Comparison of ENCODE assay signal across 11 mouse cellular contexts in the genomic region with DNA sequence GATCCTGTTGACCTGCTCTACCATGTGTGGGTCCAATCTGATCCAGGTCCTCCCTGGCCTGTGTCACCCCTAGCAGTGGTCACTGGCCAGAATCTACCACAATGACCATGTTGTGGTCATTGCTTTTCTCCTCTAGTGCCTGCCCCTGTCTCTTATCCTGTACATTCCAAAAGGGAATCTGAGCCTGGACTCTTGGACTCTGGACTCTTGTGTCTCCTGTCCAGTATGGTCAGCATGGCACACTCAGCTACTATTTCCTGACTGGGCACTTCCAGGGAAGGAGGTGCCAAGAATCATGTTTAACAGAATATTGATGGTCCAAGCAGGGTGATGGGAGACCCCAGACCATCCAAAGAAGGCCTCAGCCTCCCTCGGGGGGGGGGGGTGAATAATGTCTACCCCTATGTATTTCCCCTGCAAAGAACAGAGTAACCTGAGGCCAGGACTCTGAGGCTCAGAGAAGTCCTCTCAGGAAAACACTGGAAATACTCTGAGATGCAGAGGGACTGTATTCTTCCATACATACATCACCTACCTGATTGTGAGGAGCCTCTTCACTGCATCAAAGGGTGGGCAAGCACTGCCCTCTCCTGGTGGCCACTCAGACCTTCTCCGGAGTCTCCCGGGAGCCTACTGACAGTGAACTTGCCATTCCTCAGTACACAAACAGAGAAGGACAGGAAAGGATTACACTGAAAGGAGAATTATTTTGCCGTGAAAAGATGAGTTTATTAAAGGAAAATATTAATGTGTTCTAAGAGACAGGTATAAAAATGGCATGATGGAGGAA. TPM values are rescaled to one million over a fixed set of nuclear protein-coding genes. Genes with fewer than 3 reads are reported as not detected.
DNase-seq lines count a peak whose midpoint lies in the region; ATAC-seq and TF ChIP-seq lines count a peak whose summit lies in the region.
"Had no signal": no experiment of that assay in that cellular context is flagged by ENCODE, and none has a peak within 500 bp of the region (broad histone marks: within the 10 kb centered on the region; RNA-seq: fewer than 3 reads in every experiment).

No protein-coding gene starts in this region.

- no peaks in the 10 kb centered on the region for H3K27me3 ChIP-seq in hindbrain, embryonic 14.5 days (ENCODE audit: control insufficient read depth, insufficient read depth, low read length)
- H3K27me3 ChIP-seq in hindbrain, embryonic 12.5 days, result 0 out of 2 replicates have a peak, but pooled peaks cover 2% of the 10 kb centered on the region
- no peaks in the 10 kb centered on the region for H3K27me3 ChIP-seq in ES-Bruce4 (ENCODE audit: control insufficient read depth, insufficient read depth, low read length, poor library complexity, severe bottlenecking)
- H3K27me3 ChIP-seq in Patski, result peaks cover 15% of the 10 kb centered on the region

- H3K27ac ChIP-seq in hindbrain, embryonic 14.5 days, result no peak overlapping the region
- no peak overlapping the region for H3K27ac ChIP-seq in hindbrain, embryonic 12.5 days
- H3K27ac ChIP-seq in ES-Bruce4 (ENCODE audit: insufficient read depth, low read length), result no peak overlapping the region

- no peaks in the 10 kb centered on the region for H3K36me3 ChIP-seq in hindbrain, embryonic 14.5 days (replicated peaks; ENCODE audit: control insufficient read depth, insufficient read depth)
- no peaks in the 10 kb centered on the region for H3K36me3 ChIP-seq in hindbrain, embryonic 12.5 days
- no peaks in the 10 kb centered on the region for H3K36me3 ChIP-seq in ES-Bruce4 (ENCODE audit: control insufficient read depth, insufficient read depth, low read length, poor library complexity, severe bottlenecking)

- peak; percentile 40 for DNase-seq in hindbrain, embryonic 14.5 days (ENCODE audit: low spot score)
- DNase-seq in Patski (ENCODE audit: low read depth, low spot score), result no peak
- DNase-seq in layer of hippocampus, postnatal 10 days (ENCODE audit: low spot score in 2 of 2), result peak; percentile 8 to 29
- no peak for DNase-seq in frontal cortex, postnatal 25 days (ENCODE audit: low spot score in 2 of 2)
- no peak for DNase-seq in adrenal gland, adult 8-10 months
- DNase-seq: lung, postnatal 10 days had no signal

- no peak for TF ChIP-seq POLR2A in ES-Bruce4 (IDR thresholded peaks at IDR 0.05; ENCODE audit: insufficient read depth, low read length)

- H3K9ac ChIP-seq in hindbrain, embryonic 14.5 days, result no peak overlapping the region
- no peak overlapping the region for H3K9ac ChIP-seq in hindbrain, embryonic 12.5 days
- H3K9ac ChIP-seq in ES-Bruce4 (ENCODE audit: low read depth, poor library complexity, severe bottlenecking), result no peak overlapping the region

- POLR2A ChIA-PET in Patski (lab: Charles Lee), result interaction anchor here (0.7 kb wide), 1 partner anchor 74 kb away, joined by 4 read pairs; no protein-coding TSS in a partner anchor

- H3K4me1 ChIP-seq in hindbrain, embryonic 14.5 days (replicated peaks; ENCODE audit: control insufficient read depth, insufficient read depth, low read length), result no peaks in the 10 kb centered on the region
- no peaks in the 10 kb centered on the region for H3K4me1 ChIP-seq in hindbrain, embryonic 12.5 days
- no peaks in the 10 kb centered on the region for H3K4me1 ChIP-seq in ES-Bruce4 (ENCODE audit: control insufficient read depth, insufficient read depth, low read length)

- in situ Hi-C loops in Patski (cut with MboI; ENCODE audit: low pct_unique_long_range_greater_than_20kb), result no loop called here

- TF ChIP-seq EP300 in ES-Bruce4 (IDR thresholded peaks at IDR 0.05; ENCODE audit: insufficient read depth, low read depth, low read length), result no peak

- no peaks in the 10 kb centered on the region for H3K9me3 ChIP-seq in hindbrain, embryonic 14.5 days (ENCODE audit: control insufficient read depth, low read length)
- H3K9me3 ChIP-seq in hindbrain, embryonic 12.5 days (replicated peaks), result no peaks in the 10 kb centered on the region
- no peaks in the 10 kb centered on the region for H3K9me3 ChIP-seq in ES-Bruce4 (replicated peaks; ENCODE audit: control insufficient read depth, insufficient read depth, low read length, poor library complexity, severe bottlenecking)

- H3K4me2 ChIP-seq in hindbrain, embryonic 14.5 days (replicated peaks), result no peak overlapping the region
- H3K4me2 ChIP-seq in hindbrain, embryonic 12.5 days (replicated peaks), result no peak overlapping the region

- CTCF ChIA-PET in Patski (lab: Charles Lee), result no interaction called here

- no peak overlapping the region for H3K4me3 ChIP-seq in hindbrain, embryonic 14.5 days (replicated peaks; ENCODE audit: low read length)
- no peak overlapping the region for H3K4me3 ChIP-seq in hindbrain, embryonic 12.5 days
- H3K4me3 ChIP-seq in ES-Bruce4 (ENCODE audit: low read depth, low read length), result no peak overlapping the region

- ATAC-seq in hindbrain, embryonic 14.5 days (ENCODE audit: low FRiP score), result no peak
- ATAC-seq in hindbrain, embryonic 12.5 days (ENCODE audit: low FRiP score), result no peak
- ATAC-seq in Patski, result no peak
- ATAC-seq in megakaryocyte, adult 5-6 weeks (ENCODE audit: poor library complexity, severe bottlenecking), result no peak

- WGBS in hindbrain, embryonic 14.5 days, result 59% methylated on average over 4 of the region's 4 CpGs
- 59% methylated on average over 4 of the region's 4 CpGs for WGBS in hindbrain, embryonic 12.5 days

- TF ChIP-seq CTCF in ES-Bruce4 (IDR thresholded peaks at IDR 0.05; ENCODE audit: low read depth, low read length) (peak; percentile 51), Patski (IDR thresholded peaks at IDR 0.05) (peak; percentile 69)

RNA-seq across cellular contexts. Expression of gene Gm39115, which starts 1.4 kb away (rescaled TPM):
- polyA plus RNA-seq in hindbrain, embryonic 14.5 days (2014; fragmentation: Nextera tagmentation; extraction: Ambion mirVana), result not detected in 2 replicates
- polyA plus RNA-seq in hindbrain, embryonic 12.5 days (2016; fragmentation: Nextera tagmentation; extraction: Ambion mirVana), result not detected in 2 replicates
- polyA plus RNA-seq in ES-Bruce4 (2011; ENCODE audit: insufficient read depth, insufficient read length, low read depth, missing spikeins) (not detected in 2 replicates), Patski (2021) (not detected)
- total RNA-seq in layer of hippocampus, postnatal 10 days (2021), result not detected
- not detected in 2 replicates for total RNA-seq in megakaryocyte, adult 5-6 weeks (2015)
- not detected in 2 replicates for total RNA-seq in megakaryocyte, adult 5-6 weeks (2017)
- total RNA-seq in adrenal gland, adult 8-10 months (2022), result not detected
- polyA plus RNA-seq: embryonic facial prominence, embryonic 14.5 days; intestine, embryonic 14.5 days had no signal

RNA-seq across cellular contexts. Expression of gene Gm45337, which starts 10.0 kb away (rescaled TPM):
- 0.15 TPM in 1 of 2 replicates, not detected in the other for polyA plus RNA-seq in hindbrain, embryonic 14.5 days (2014; fragmentation: Nextera tagmentation; extraction: Ambion mirVana)
- not detected in 2 replicates for polyA plus RNA-seq in hindbrain, embryonic 12.5 days (2016; fragmentation: Nextera tagmentation; extraction: Ambion mirVana)
- polyA plus RNA-seq in ES-Bruce4 (2011; ENCODE audit: insufficient read depth, insufficient read length, low read depth, missing spikeins) (not detected in 2 replicates), Patski (2021) (not detected)
- total RNA-seq in layer of hippocampus, postnatal 10 days (2021), result not detected
- not detected in 2 replicates for total RNA-seq in megakaryocyte, adult 5-6 weeks (2015)
- not detected in 2 replicates for total RNA-seq in megakaryocyte, adult 5-6 weeks (2017)
- total RNA-seq in adrenal gland, adult 8-10 months (2022), result not detected
- polyA plus RNA-seq: embryonic facial prominence, embryonic 14.5 days; intestine, embryonic 14.5 days had no signal

RNA-seq across cellular contexts. Expression of gene Gm45618, which starts 13.9 kb away (rescaled TPM):
- not detected in 2 replicates for polyA plus RNA-seq in hindbrain, embryonic 14.5 days (2014; fragmentation: Nextera tagmentation; extraction: Ambion mirVana)
- not detected in 2 replicates for polyA plus RNA-seq in hindbrain, embryonic 12.5 days (2016; fragmentation: Nextera tagmentation; extraction: Ambion mirVana)
- polyA plus RNA-seq in ES-Bruce4 (2011; ENCODE audit: insufficient read depth, insufficient read length, low read depth, missing spikeins) (not detected in 2 replicates), Patski (2021) (not detected)
- total RNA-seq in layer of hippocampus, postnatal 10 days (2021), result not detected
- total RNA-seq in megakaryocyte, adult 5-6 weeks (2015), result not detected in 2 replicates
- not detected in 2 replicates for total RNA-seq in megakaryocyte, adult 5-6 weeks (2017)
- total RNA-seq in adrenal gland, adult 8-10 months (2022), result not detected
- polyA plus RNA-seq: intestine, embryonic 14.5 days had no signal

RNA-seq across cellular contexts. Expression of gene Gm29735, which starts 22.5 kb away (rescaled TPM):
- not detected in 2 replicates for polyA plus RNA-seq in hindbrain, embryonic 14.5 days (2014; fragmentation: Nextera tagmentation; extraction: Ambion mirVana)
- polyA plus RNA-seq in hindbrain, embryonic 12.5 days (2016; fragmentation: Nextera tagmentation; extraction: Ambion mirVana), result not detected in 2 replicates
- polyA plus RNA-seq in ES-Bruce4 (2011; ENCODE audit: insufficient read depth, insufficient read length, low read depth, missing spikeins) (not detected in 2 replicates), Patski (2021) (not detected)
- not detected for total RNA-seq in layer of hippocampus, postnatal 10 days (2021)
- total RNA-seq in megakaryocyte, adult 5-6 weeks (2015), result not detected in 2 replicates
- not detected in 2 replicates for total RNA-seq in megakaryocyte, adult 5-6 weeks (2017)
- total RNA-seq in adrenal gland, adult 8-10 months (2022), result not detected
- polyA plus RNA-seq: embryonic facial prominence, embryonic 14.5 days; intestine, embryonic 14.5 days had no signal

RNA-seq across cellular contexts. Expression of gene Gm4553, which starts 31.1 kb away (rescaled TPM):
- polyA plus RNA-seq in hindbrain, embryonic 14.5 days (2014; fragmentation: Nextera tagmentation; extraction: Ambion mirVana), result not detected in 2 replicates
- polyA plus RNA-seq in hindbrain, embryonic 12.5 days (2016; fragmentation: Nextera tagmentation; extraction: Ambion mirVana), result not detected in 2 replicates
- polyA plus RNA-seq in ES-Bruce4 (2011; ENCODE audit: insufficient read depth, insufficient read length, low read depth, missing spikeins), result not detected in 2 replicates
- not detected for polyA plus RNA-seq in Patski (2021)
- not detected for total RNA-seq in layer of hippocampus, postnatal 10 days (2021)
- not detected in 2 replicates for total RNA-seq in megakaryocyte, adult 5-6 weeks (2015)
- total RNA-seq in megakaryocyte, adult 5-6 weeks (2017), result not detected in 2 replicates
- total RNA-seq in adrenal gland, adult 8-10 months (2022), result not detected
- polyA plus RNA-seq: embryonic facial prominence, embryonic 14.5 days; intestine, embryonic 14.5 days had no signal

Comparison
In these comparisons a context has a peak if more than half of its experiments do, and no peak if none do; other contexts are left out.
1. DNase-seq: peak in hindbrain, embryonic 14.5 days (single experiment) and layer of hippocampus, postnatal 10 days (2 of 2); none in Patski (single experiment), frontal cortex, postnatal 25 days (0 of 2) and adrenal gland, adult 8-10 months (single experiment).